Mouse (Mus musculus): ENCODE data around the gene Bzw1. TPM values are rescaled to one million over a fixed set of nuclear protein-coding genes. Genes with fewer than 3 reads are reported as not detected.
A peak's percentile ranks its signal among the peaks of the same experiment; 100 is the strongest.
"Not testable (repeated sequence)": the region's sequence is repeated elsewhere in the genome, so short reads cannot be mapped to it uniquely, and the experiment has no call there.

Bzw1 gene
- polyA plus RNA-seq, 1 experiment from 2014 or later, result 481 TPM

- H3K9ac ChIP-seq (replicated peaks), result no peak overlapping the region
- 72% methylated on average over 2 of the region's 2 CpGs for WGBS
- H3K9me3 ChIP-seq, result no peaks in the 10 kb centered on the region
- no peak overlapping the region for H3K4me2 ChIP-seq (replicated peaks)
- no peaks in the 10 kb centered on the region for H3K4me1 ChIP-seq
- H3K36me3 ChIP-seq, result no peaks in the 10 kb centered on the region
- no peak overlapping the region for H3K4me3 ChIP-seq
- no peak for ATAC-seq (ENCODE audit: low FRiP score, low read depth)
- H3K27ac ChIP-seq (replicated peaks), result no peak overlapping the region
- no peaks in the 10 kb centered on the region for H3K27me3 ChIP-seq
These were observed 23.0 kb upstream of the Bzw1 start for GRCm38 (mm10) chr1:58369716-58370115.

GRCm38 (mm10) chr1:58374266-58374665 is 18.4 kb upstream of the Bzw1 start:
- not testable (repeated sequence) for H3K4me1 ChIP-seq; H3K4me3 ChIP-seq; H3K27me3 ChIP-seq; H3K9ac ChIP-seq (replicated peaks); H3K27ac ChIP-seq (replicated peaks); H3K9me3 ChIP-seq; ATAC-seq (ENCODE audit: low FRiP score, low read depth); H3K36me3 ChIP-seq; H3K4me2 ChIP-seq (replicated peaks)
- 84% methylated on average over 2 of the region's 2 CpGs for WGBS

- 84% methylated on average over 3 of the region's 3 CpGs for WGBS
- H3K36me3 ChIP-seq, result no peaks in the 10 kb centered on the region
- H3K9ac ChIP-seq (replicated peaks), result no peak overlapping the region
- H3K27ac ChIP-seq (replicated peaks), result no peak overlapping the region
- no peak overlapping the region for H3K4me3 ChIP-seq
- H3K9me3 ChIP-seq, result no peaks in the 10 kb centered on the region
- H3K4me1 ChIP-seq, result no peaks in the 10 kb centered on the region
- ATAC-seq (ENCODE audit: low FRiP score, low read depth), result no peak
- no peaks in the 10 kb centered on the region for H3K27me3 ChIP-seq
- H3K4me2 ChIP-seq (replicated peaks), result no peak overlapping the region
These were observed 17.0 kb upstream of the Bzw1 start for GRCm38 (mm10) chr1:58375574-58376147.

GRCm38 (mm10) chr1:58382586-58383281 is 10.0 kb upstream of the Bzw1 start:
- Histone ChIP-seq H3K4me2 (replicated peaks) (no peak overlapping the region), H3K9ac (replicated peaks) (no peak overlapping the region), H3K9me3 (no peaks in the 10 kb centered on the region), H3K27ac (replicated peaks) (no peak overlapping the region), H3K4me1 (no peaks in the 10 kb centered on the region), H3K4me3 (no peak overlapping the region), H3K27me3 (no peaks in the 10 kb centered on the region), H3K36me3 (no peaks in the 10 kb centered on the region)
- 75% methylated on average over 5 of the region's 5 CpGs for WGBS
- no peak for ATAC-seq (ENCODE audit: low FRiP score, low read depth)

- H3K9ac ChIP-seq (replicated peaks), result peak overlapping the region; percentile 98
- H3K27me3 ChIP-seq, result no peaks in the 10 kb centered on the region
- H3K36me3 ChIP-seq, result peaks cover 20% of the 10 kb centered on the region
- H3K4me1 ChIP-seq, result peaks cover 15% of the 10 kb centered on the region
- H3K4me3 ChIP-seq, result peak overlapping the region; percentile 100
- no peaks in the 10 kb centered on the region for H3K9me3 ChIP-seq
- H3K27ac ChIP-seq (replicated peaks), result peak overlapping the region; percentile 97
- ATAC-seq (ENCODE audit: low FRiP score, low read depth), result no peak
- peak overlapping the region; percentile 81 for H3K4me2 ChIP-seq (replicated peaks)
- WGBS, result 44% methylated on average over 19 of the region's 19 CpGs
These were observed 1.1 kb upstream of the Bzw1 start for GRCm38 (mm10) chr1:58391421-58392267.

GRCm38 (mm10) chr1:58392268-58392651 is 438 bp upstream of the Bzw1 start:
- peaks cover 26% of the 10 kb centered on the region for H3K36me3 ChIP-seq

GRCm38 (mm10) chr1:58393284-58394195 is 842 bp downstream of the Bzw1 start:
- Histone ChIP-seq H3K27ac (replicated peaks) (peak overlapping the region; percentile 97), H3K4me2 (replicated peaks) (peak overlapping the region; percentile 81), H3K9ac (replicated peaks) (peak overlapping the region; percentile 98), H3K4me3 (peak overlapping the region; percentile 100), H3K4me1 (peaks cover 15% of the 10 kb centered on the region), H3K27me3 (no peaks in the 10 kb centered on the region), H3K9me3 (no peaks in the 10 kb centered on the region), H3K36me3 (peaks cover 39% of the 10 kb centered on the region)
- ATAC-seq (ENCODE audit: low FRiP score, low read depth), result peak; percentile 64
- 1% methylated on average over 72 of the region's 90 CpGs for WGBS

More at GRCm38 (mm10) chr1:58392268-58392651, 438 bp upstream of the Bzw1 start:
- 0% methylated on average over 13 of the region's 16 CpGs for WGBS
- Histone ChIP-seq H3K9me3 (no peaks in the 10 kb centered on the region), H3K27ac (replicated peaks) (peak overlapping the region; percentile 97), H3K4me3 (peak overlapping the region; percentile 100), H3K27me3 (no peaks in the 10 kb centered on the region), H3K4me2 (replicated peaks) (peak overlapping the region; percentile 81), H3K9ac (replicated peaks) (peak overlapping the region; percentile 98), H3K4me1 (peaks cover 15% of the 10 kb centered on the region)
- no peak for ATAC-seq (ENCODE audit: low FRiP score, low read depth)

- Histone ChIP-seq H3K4me2 (replicated peaks) (no peak overlapping the region), H3K4me3 (no peak overlapping the region), H3K9me3 (no peaks in the 10 kb centered on the region), H3K36me3 (peaks cover 56% of the 10 kb centered on the region), H3K27me3 (no peaks in the 10 kb centered on the region), H3K4me1 (peaks cover 15% of the 10 kb centered on the region), H3K9ac (replicated peaks) (no peak overlapping the region), H3K27ac (replicated peaks) (no peak overlapping the region)
- WGBS, result 92% methylated on average over 3 of the region's 3 CpGs
- no peak for ATAC-seq (ENCODE audit: low FRiP score, low read depth)
These were observed 2.6 kb downstream of the Bzw1 start for GRCm38 (mm10) chr1:58395341-58395740.

- Histone ChIP-seq H3K36me3 (peaks cover 64% of the 10 kb centered on the region), H3K4me2 (replicated peaks) (no peak overlapping the region), H3K27me3 (no peaks in the 10 kb centered on the region), H3K9me3 (no peaks in the 10 kb centered on the region), H3K4me3 (no peak overlapping the region), H3K9ac (replicated peaks) (no peak overlapping the region), H3K4me1 (peaks cover 14% of the 10 kb centered on the region), H3K27ac (replicated peaks) (no peak overlapping the region)
- WGBS, result 89% methylated on average over 1 of the region's 1 CpGs
- no peak for ATAC-seq (ENCODE audit: low FRiP score, low read depth)
These were observed 3.5 kb downstream of the Bzw1 start for GRCm38 (mm10) chr1:58396179-58396578.

GRCm38 (mm10) chr1:58397731-58398130 is 5.0 kb downstream of the Bzw1 start:
- ATAC-seq (ENCODE audit: low FRiP score, low read depth), result no peak
- Histone ChIP-seq H3K4me1 (peaks cover 5% of the 10 kb centered on the region), H3K27me3 (no peaks in the 10 kb centered on the region), H3K9ac (replicated peaks) (no peak overlapping the region), H3K9me3 (no peaks in the 10 kb centered on the region), H3K4me3 (no peak overlapping the region), H3K27ac (replicated peaks) (no peak overlapping the region), H3K4me2 (replicated peaks) (no peak overlapping the region), H3K36me3 (peaks cover 79% of the 10 kb centered on the region)
- WGBS, result 95% methylated on average over 6 of the region's 6 CpGs

- no peaks in the 10 kb centered on the region for H3K4me1 ChIP-seq
- no peaks in the 10 kb centered on the region for H3K9me3 ChIP-seq
- no peak for ATAC-seq (ENCODE audit: low FRiP score, low read depth)
- no peak overlapping the region for H3K4me2 ChIP-seq (replicated peaks)
- H3K9ac ChIP-seq (replicated peaks), result no peak overlapping the region
- no peak overlapping the region for H3K27ac ChIP-seq (replicated peaks)
- H3K4me3 ChIP-seq, result no peak overlapping the region
- no peaks in the 10 kb centered on the region for H3K27me3 ChIP-seq
- 94% methylated on average over 6 of the region's 6 CpGs for WGBS
- H3K36me3 ChIP-seq, result peaks cover 91% of the 10 kb centered on the region
These were observed 8.7 kb downstream of the Bzw1 start for GRCm38 (mm10) chr1:58401396-58401795.
